Comparison of ENCODE assay signal across 9 mouse cellular contexts in the genomic region with DNA sequence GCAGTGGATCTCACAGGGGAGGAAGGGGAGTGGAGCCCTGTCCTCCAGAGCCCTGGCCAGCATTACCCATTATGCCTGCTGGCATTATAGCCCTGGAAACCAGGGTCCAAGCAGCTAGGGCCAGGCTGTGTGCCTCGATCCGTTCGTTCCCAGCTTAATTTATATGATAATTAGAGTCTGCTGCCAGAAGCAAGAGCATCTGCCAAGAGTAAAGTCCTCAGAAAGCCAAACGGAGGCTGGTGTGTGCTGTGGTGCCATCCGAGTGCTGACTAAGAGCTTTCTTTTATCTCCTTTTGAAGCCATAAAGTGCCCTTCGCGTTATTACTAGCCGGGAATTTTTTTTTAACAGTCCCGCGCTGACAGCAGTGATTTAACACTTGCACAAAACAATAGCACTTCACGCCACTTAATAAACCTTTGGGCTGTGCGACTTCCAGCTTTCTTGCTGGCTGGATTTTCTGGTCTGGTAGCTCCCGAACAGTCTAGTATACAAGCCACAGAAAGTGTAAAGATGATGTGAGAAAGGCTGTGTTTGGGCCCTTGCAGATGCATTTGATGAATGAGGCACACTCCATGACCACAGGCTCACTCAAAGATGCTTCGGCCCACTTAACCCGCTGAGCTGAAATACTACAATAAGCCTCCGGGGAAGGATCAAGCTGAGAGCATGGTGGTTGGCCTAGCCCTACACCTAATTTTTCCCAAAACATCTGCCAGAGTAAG. TPM values are rescaled to one million over a fixed set of nuclear protein-coding genes. Genes with fewer than 3 reads are reported as not detected.
A peak's percentile ranks its signal among the peaks of the same experiment; 100 is the strongest.
DNase-seq lines count a peak whose midpoint lies in the region; ATAC-seq and TF ChIP-seq lines count a peak whose summit lies in the region.
"Had no signal": no experiment of that assay in that cellular context is flagged by ENCODE, and none has a peak within 500 bp of the region (broad histone marks: within the 10 kb centered on the region; RNA-seq: fewer than 3 reads in every experiment).

No protein-coding gene starts in this region.

- H3K4me1 ChIP-seq in lung, embryonic 14.5 days (ENCODE audit: insufficient read depth), result no peaks in the 10 kb centered on the region
- peaks cover 19% of the 10 kb centered on the region for H3K4me1 ChIP-seq in limb, embryonic 12.5 days (replicated peaks)

- H3K9me3 ChIP-seq in lung, embryonic 14.5 days (ENCODE audit: low read depth, low read length), result no peaks in the 10 kb centered on the region
- no peaks in the 10 kb centered on the region for H3K9me3 ChIP-seq in limb, embryonic 12.5 days

- WGBS in lung, embryonic 14.5 days, result 13% methylated on average over 16 of the region's 16 CpGs
- WGBS in limb, embryonic 12.5 days, result 8% methylated on average over 16 of the region's 16 CpGs

- H3K27ac ChIP-seq in lung, embryonic 14.5 days (ENCODE audit: low read depth), result no peak overlapping the region
- no peak overlapping the region for H3K27ac ChIP-seq in limb, embryonic 12.5 days

- no peaks in the 10 kb centered on the region for H3K27me3 ChIP-seq in lung, embryonic 14.5 days (ENCODE audit: insufficient read depth, low read length)
- H3K27me3 ChIP-seq in limb, embryonic 12.5 days, result peaks cover 3% of the 10 kb centered on the region
- H3K27me3 ChIP-seq: CH12.LX had no signal

- 0 out of 2 replicates have a peak overlapping the region, but pooled peaks have one; percentile 8 for H3K4me2 ChIP-seq in lung, embryonic 14.5 days
- peak overlapping the region; percentile 15 for H3K4me2 ChIP-seq in limb, embryonic 12.5 days

- ATAC-seq in lung, embryonic 14.5 days (ENCODE audit: insufficient read depth), result no peak
- ATAC-seq in limb, embryonic 12.5 days (ENCODE audit: insufficient number of reproducible peaks, insufficient read depth, low FRiP score, low TSS enrichment, low read depth), result no peak

- no peak overlapping the region for H3K4me3 ChIP-seq in lung, embryonic 14.5 days (ENCODE audit: low read depth, low read length)
- no peak overlapping the region for H3K4me3 ChIP-seq in limb, embryonic 12.5 days (replicated peaks)

- peak; percentile 49 for DNase-seq in lung, embryonic 14.5 days
- no peak for DNase-seq in lung, postnatal 25 days (ENCODE audit: low spot score)
- DNase-seq in frontal cortex, adult 2 months (ENCODE audit: extremely low spot score in 1 of 2, low spot score in 1 of 2), result peak; percentile 20 to 63
- peak; percentile 25 for DNase-seq in kidney, postnatal 10 days
- peak; percentile 36 to 45 for DNase-seq in right cerebral cortex, postnatal 36 days (ENCODE audit: low spot score in 2 of 2)
- no peak for DNase-seq in thymus, postnatal 36 days
- no peak for DNase-seq in ovary, postnatal 36 days (ENCODE audit: low spot score)

- H3K36me3 ChIP-seq in lung, embryonic 14.5 days (ENCODE audit: insufficient read depth), result no peaks in the 10 kb centered on the region
- H3K36me3 ChIP-seq in limb, embryonic 12.5 days, result no peaks in the 10 kb centered on the region

- TF ChIP-seq CTCF in lung, embryonic 14.5 days (IDR thresholded peaks at IDR 0.05; ENCODE audit: low read depth), result no peak

- H3K9ac ChIP-seq in lung, embryonic 14.5 days, result no peak overlapping the region
- H3K9ac ChIP-seq in limb, embryonic 12.5 days (replicated peaks), result no peak overlapping the region

RNA-seq across cellular contexts. Expression of gene Fsip1, which starts 52.9 kb away (rescaled TPM):
- polyA plus RNA-seq in lung, embryonic 14.5 days (2014; fragmentation: Nextera tagmentation; extraction: Ambion mirVana), result 0.72 and 1.1 TPM in 2 replicates
- 0.50 and 0.80 TPM in 2 replicates for polyA plus RNA-seq in frontal cortex, adult 2 months (2012; rRNA removed)
- polyA plus RNA-seq in limb, embryonic 12.5 days (2016; fragmentation: Nextera tagmentation; extraction: Ambion mirVana), result 0.76 and 0.83 TPM in 2 replicates

Comparison
In these comparisons a context has a peak if more than half of its experiments do, and no peak if none do; other contexts are left out.
1. DNase-seq: peak in lung, embryonic 14.5 days (single experiment), frontal cortex, adult 2 months (2 of 2), kidney, postnatal 10 days (single experiment) and right cerebral cortex, postnatal 36 days (2 of 2); none in lung, postnatal 25 days (single experiment), thymus, postnatal 36 days (0 of 2) and ovary, postnatal 36 days (single experiment).